Mouse (Mus musculus) neural tube, embryonic 12.5 days (tissue): ENCODE measurements around the gene Tmem255a. TPM values are rescaled to one million over a fixed set of nuclear protein-coding genes. Genes with fewer than 3 reads are reported as not detected.
"Not testable (repeated sequence)": the region's sequence is repeated elsewhere in the genome, so short reads cannot be mapped to it uniquely, and the experiment has no call there.

ENCODE experiments used
- ATAC-seq: fragments of 200-750 bp; cut with Nextera tagmentation; 2 replicates; pipeline ENCODE4 v1.8.0; 2017; ENCODE audit warnings: low read depth, mild to moderate bottlenecking, moderate TSS enrichment, moderate library complexity; ENCODE audit not compliant: low FRiP score
- H3K27ac ChIP-seq: fragments of 300-500 bp; sonication (generic); 2 replicates; pipeline ENCODE4 v1.5.1; 2016
- H3K27me3 ChIP-seq: fragments of 300-500 bp; sonication (generic); replicated peaks from 2 replicates; pipeline ENCODE4 v1.6.1; 2016; ENCODE audit warnings: mild to moderate bottlenecking
- H3K36me3 ChIP-seq: fragments of 300-500 bp; sonication (generic); 2 replicates; pipeline ENCODE4 v1.6.1; 2016; ENCODE audit warnings: mild to moderate bottlenecking
- H3K4me1 ChIP-seq: fragments of 300-500 bp; sonication (generic); 2 replicates; pipeline ENCODE4 v1.6.1; 2016
- H3K4me2 ChIP-seq: fragments of 300-500 bp; sonication (generic); replicated peaks from 2 replicates; pipeline ENCODE4 v1.6.1; 2016; ENCODE audit warnings: mild to moderate bottlenecking
- H3K4me3 ChIP-seq: fragments of 300-500 bp; sonication (generic); 2 replicates; pipeline ENCODE4 v1.5.1; 2016
- H3K9ac ChIP-seq: fragments of 300-500 bp; sonication (generic); 2 replicates; pipeline ENCODE4 v1.6.1; 2016; ENCODE audit warnings: mild to moderate bottlenecking
- H3K9me3 ChIP-seq: fragments of 300-500 bp; sonication (generic); 2 replicates; pipeline ENCODE4 v1.6.1; 2016; ENCODE audit warnings: mild to moderate bottlenecking
- WGBS: fragments of 180-500 bp; shearing (Covaris S2); methylation state at CpG from one replicate; pipeline ENCODE4 v1.1.7; 2016; 5-methylcytosine and 5-hydroxymethylcytosine counted together
- polyA plus RNA-seq: library from polyadenylated mRNA; unstranded; fragments of >200 nt; fragmentation: Nextera tagmentation; extraction: Ambion mirVana; gene quantifications from 2 replicates; pipeline ENCODE4 v1.2.1, GENCODE M21; 2016

The Tmem255a gene
- polyA plus RNA-seq, 1 experiment from 2014 or later = 32.0 TPM

GRCm38 (mm10) chrX:38201816-38202215 lies 50.4 kb downstream of the Tmem255a start:
- no peak for ATAC-seq
- Histone ChIP-seq H3K4me3 (no peak overlapping the region), H3K36me3 (no peaks in the 10 kb centered on the region), H3K27ac (no peak overlapping the region), H3K27me3 (no peaks in the 10 kb centered on the region), H3K4me1 (no peaks in the 10 kb centered on the region), H3K4me2 (no peak overlapping the region), H3K9me3 (no peaks in the 10 kb centered on the region), H3K9ac (no peak overlapping the region)
- WGBS = 76% methylated on average over 2 of the region's 2 CpGs

DNA sequence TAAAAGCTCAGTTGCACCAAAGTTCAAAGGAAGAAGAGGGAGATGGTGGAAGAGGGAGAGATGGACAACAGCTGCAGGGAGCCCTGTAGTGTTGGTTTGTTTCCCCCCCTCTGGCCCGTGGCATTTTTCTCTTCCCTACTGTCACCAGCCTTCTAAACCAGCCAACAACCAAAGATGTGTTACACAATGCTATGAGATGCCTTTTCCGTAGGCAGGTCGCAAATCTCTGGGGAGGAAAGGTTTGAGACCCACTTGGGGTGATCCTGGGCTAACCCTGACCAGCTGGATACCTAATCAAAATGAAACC lies 61.8 kb downstream of the Tmem255a start:
- Histone ChIP-seq H3K9ac (peak overlapping the region; percentile 76), H3K27ac (no peak overlapping the region), H3K4me2 (peak overlapping the region; percentile 63), H3K27me3 (no peaks in the 10 kb centered on the region), H3K4me3 (peak overlapping the region; percentile 63), H3K9me3 (no peaks in the 10 kb centered on the region), H3K36me3 (no peaks in the 10 kb centered on the region), H3K4me1 (0 out of 2 replicates have a peak, but pooled peaks cover 5% of the 10 kb centered on the region)
- peak; percentile 19; the same call in 1 of the 2 replicates for ATAC-seq
- WGBS = 10% methylated on average over 3 of the region's 3 CpGs

DNA sequence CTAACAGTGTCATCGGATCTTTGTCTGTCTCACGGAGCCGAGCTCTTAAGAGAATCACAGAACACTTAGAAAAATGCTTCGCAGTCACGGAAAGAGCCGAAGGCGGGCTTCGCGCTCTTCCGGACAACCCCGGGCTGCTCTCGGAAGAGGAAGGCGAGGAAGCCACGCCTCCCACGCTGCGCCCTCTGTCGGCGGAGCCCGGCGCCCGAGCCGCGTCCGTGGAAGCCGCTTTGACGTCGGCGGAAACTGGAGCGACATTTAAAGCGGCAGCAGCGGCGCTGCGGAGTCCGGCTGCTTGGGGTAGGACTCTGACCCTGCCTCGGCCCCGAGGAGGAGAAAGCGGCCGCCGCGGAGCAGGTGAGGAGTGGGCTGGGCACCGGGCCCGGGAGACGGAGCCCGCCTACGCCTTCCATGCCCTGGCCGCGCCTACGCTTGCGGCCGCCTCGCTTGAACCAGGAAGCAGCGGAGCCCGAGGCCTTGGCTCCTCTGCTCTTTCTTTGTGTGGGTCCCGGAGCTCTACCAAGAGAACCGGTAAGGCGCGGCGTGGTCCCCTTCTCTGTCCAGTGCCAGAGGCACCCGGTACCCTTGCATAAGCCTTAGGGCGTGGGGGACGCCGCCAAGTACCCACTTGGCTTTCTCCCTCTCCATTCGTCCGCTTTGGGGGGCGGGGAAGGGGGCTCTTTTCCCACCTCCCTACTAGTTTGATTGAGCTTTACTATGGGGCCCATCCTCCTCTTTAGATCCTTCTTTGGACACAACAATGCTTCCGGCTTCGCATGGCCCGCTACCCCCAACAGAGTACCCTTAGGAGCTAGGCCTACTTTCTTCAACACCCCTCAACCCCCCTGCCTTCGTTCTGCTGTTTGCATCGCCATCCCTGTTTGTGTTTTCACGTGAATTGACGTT lies 62.4 kb downstream of the Tmem255a start, which contains the start of gene Zbtb33:
TSS of gene Zbtb33 (plus strand) at position 242 of the 906 bp plus-strand sequence.
- WGBS = 17% methylated on average over 72 of the region's 72 CpGs
- Histone ChIP-seq H3K4me2 (peak within 1 kb of the TSS; percentile 63), H3K27ac (peak within 1 kb of the TSS; percentile 57; the same call in 1 of the 2 replicates), H3K9ac (peak within 1 kb of the TSS; percentile 76), H3K27me3 (no peaks in the 10 kb centered on the region), H3K36me3 (no peaks in the 10 kb centered on the region), H3K4me1 (0 out of 2 replicates have a peak, but pooled peaks cover 5% of the 10 kb centered on the region), H3K4me3 (peak within 1 kb of the TSS; percentile 63), H3K9me3 (no peaks in the 10 kb centered on the region)
- peak; percentile 93 for ATAC-seq

DNA sequence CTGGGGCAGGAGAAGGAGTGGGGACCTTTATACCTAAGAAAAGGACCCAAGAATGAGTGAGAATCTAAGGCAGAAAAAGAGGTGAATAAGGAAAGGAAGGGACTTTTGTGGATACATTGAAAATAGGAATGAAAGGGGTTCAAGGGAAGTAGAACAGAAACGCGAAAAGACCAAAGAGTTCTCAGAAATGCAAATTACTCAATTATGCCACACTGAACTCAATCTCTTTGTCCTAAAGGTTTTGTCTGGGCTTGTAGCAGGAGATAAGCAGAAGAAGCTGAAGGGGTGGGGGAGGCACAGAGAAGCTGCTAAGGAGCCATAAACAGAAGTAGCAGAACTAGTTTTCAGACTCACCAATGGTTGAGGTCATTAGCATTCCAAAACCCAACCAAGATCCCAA lies 66.7 kb downstream of the Tmem255a start:
- Histone ChIP-seq H3K27me3 (no peaks in the 10 kb centered on the region), H3K4me2 (no peak overlapping the region), H3K9me3 (no peaks in the 10 kb centered on the region), H3K27ac (no peak overlapping the region), H3K9ac (no peak overlapping the region), H3K4me1 (no peaks in the 10 kb centered on the region), H3K36me3 (no peaks in the 10 kb centered on the region), H3K4me3 (no peak overlapping the region)
- ATAC-seq = no peak
- WGBS = 40% methylated on average over 2 of the region's 2 CpGs

- peaks cover 4% of the 10 kb centered on the region for H3K9me3 ChIP-seq
- peak; percentile 41 for ATAC-seq
- H3K36me3 ChIP-seq = no peaks in the 10 kb centered on the region
- H3K4me2 ChIP-seq = peak overlapping the region; percentile 66
- no peaks in the 10 kb centered on the region for H3K27me3 ChIP-seq
- no peaks in the 10 kb centered on the region for H3K4me1 ChIP-seq
- H3K9ac ChIP-seq = no peak overlapping the region
- WGBS = 16% methylated on average over 13 of the region's 15 CpGs
- H3K27ac ChIP-seq = no peak overlapping the region
- H3K4me3 ChIP-seq = no peak overlapping the region
These were observed 70.5 kb downstream of the Tmem255a start for GRCm38 (mm10) chrX:38181608-38182258.

DNA sequence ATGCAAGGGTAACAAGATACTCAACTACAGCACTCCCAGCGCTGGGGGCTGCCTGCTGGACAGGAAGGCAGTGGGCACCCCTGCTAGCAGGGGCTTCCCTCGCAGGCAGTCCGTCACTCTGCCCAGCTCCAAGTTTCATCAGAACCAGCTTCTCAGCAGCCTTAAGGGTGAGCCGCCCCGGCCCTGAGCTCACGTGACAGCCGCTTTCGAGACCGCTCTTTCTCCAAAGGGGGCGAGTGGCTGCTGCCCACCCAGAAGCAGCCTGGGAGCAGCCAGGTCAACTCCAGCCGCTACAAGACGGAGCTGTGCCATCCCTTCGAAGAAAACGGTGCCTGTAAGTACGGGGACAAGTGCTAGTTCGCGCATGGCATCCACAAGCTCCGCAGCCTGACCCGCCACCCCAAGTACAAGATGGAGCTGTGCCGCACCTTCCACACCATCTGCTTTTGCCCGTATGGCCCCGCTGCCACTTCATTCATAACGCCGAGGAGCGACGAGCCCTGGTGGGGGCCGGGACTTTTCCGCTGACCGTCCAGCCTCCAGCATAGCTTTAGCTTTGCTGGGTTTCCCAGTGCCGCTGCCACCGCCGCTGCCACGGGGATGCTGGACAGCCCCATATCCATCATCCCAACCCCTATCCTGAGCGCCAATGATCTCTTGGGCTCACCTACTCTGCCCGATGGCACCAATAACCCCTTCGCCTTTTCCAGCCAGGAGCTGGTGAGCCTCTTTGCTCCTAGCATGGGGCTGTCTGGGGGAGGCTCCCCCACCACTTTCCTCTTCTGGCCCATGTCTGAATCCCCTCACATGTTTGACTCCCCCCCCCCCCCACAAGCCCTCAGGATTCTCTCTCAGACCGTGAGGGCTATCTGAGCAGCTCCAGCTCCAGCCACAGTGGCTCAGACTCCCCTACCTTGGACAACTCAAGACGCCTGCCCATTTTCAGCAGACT lies 71.3 kb downstream of the Tmem255a start:
- Histone ChIP-seq H3K27ac (no peak overlapping the region), H3K4me3 (peak overlapping the region; percentile 36), H3K27me3 (no peaks in the 10 kb centered on the region), H3K4me2 (peak overlapping the region; percentile 66), H3K4me1 (no peaks in the 10 kb centered on the region), H3K9me3 (peaks cover 4% of the 10 kb centered on the region), H3K9ac (peak overlapping the region; percentile 26; the same call in 1 of the 2 replicates), H3K36me3 (no peaks in the 10 kb centered on the region)
- peak; percentile 74 for ATAC-seq
- WGBS = 20% methylated on average over 38 of the region's 38 CpGs

GRCm38 (mm10) chrX:38179891-38180310 lies 72.3 kb downstream of the Tmem255a start:
- H3K27ac ChIP-seq, H3K27me3 ChIP-seq, H3K9me3 ChIP-seq, H3K36me3 ChIP-seq, H3K4me1 ChIP-seq, H3K9ac ChIP-seq: not testable (repeated sequence)
- Histone ChIP-seq H3K4me3 (peak overlapping the region; percentile 4), H3K4me2 (peak overlapping the region; percentile 23)
- 27% methylated on average over 19 of the region's 19 CpGs for WGBS
- ATAC-seq = peak; percentile 77

DNA sequence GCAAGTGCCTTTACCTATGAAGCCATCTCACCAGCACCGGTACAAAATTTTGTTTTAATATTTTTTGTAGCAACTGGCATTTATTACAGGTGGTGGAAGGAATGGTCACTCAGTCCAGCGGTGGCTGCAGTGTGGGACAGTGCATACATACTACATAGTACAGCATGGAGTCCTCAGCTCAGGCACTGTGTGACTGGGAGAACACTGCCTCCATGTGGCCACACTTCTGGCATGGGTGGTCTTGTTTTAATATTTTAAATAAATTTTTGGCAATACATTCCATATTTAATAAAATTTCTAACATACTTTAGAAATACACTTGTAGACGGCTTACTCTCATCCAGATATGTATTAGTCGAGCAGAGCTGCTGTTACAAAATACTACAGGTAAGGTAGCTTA lies 85.6 kb downstream of the Tmem255a start:
- H3K27me3 ChIP-seq = no peaks in the 10 kb centered on the region
- no peaks in the 10 kb centered on the region for H3K36me3 ChIP-seq
- no peaks in the 10 kb centered on the region for H3K4me1 ChIP-seq
- no peak overlapping the region for H3K4me3 ChIP-seq
- H3K4me2 ChIP-seq = no peak overlapping the region
- H3K9ac ChIP-seq = no peak overlapping the region
- 79% methylated on average over 4 of the region's 4 CpGs for WGBS
- ATAC-seq = no peak
- no peaks in the 10 kb centered on the region for H3K9me3 ChIP-seq
- H3K27ac ChIP-seq = no peak overlapping the region

- no peaks in the 10 kb centered on the region for H3K9me3 ChIP-seq
- no peaks in the 10 kb centered on the region for H3K4me1 ChIP-seq
- H3K4me3 ChIP-seq = no peak overlapping the region
- no peak for ATAC-seq
- no peak overlapping the region for H3K27ac ChIP-seq
- no peaks in the 10 kb centered on the region for H3K27me3 ChIP-seq
- 84% methylated on average over 9 of the region's 9 CpGs for WGBS
- no peak overlapping the region for H3K4me2 ChIP-seq
- H3K36me3 ChIP-seq = no peaks in the 10 kb centered on the region
- no peak overlapping the region for H3K9ac ChIP-seq
These were observed 86.2 kb downstream of the Tmem255a start for GRCm38 (mm10) chrX:38166064-38166463.

DNA sequence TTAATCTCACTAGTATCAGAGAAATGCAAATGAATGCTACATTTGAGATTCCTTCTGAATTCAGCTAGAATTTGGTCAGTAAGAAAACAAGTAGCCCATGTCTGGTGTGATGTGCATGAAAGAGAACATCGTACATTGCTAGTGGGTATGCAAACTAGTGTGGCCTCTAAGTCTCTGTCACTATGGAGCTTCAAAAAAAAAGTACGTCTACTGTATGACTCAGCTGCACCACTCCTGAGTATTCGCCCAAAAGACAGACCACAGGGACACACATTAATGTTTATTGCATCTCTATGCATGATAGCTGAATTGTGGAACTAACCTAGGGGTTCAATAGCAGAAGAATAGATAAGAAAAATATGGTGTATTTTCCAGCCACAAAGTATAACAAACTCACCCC lies 86.9 kb downstream of the Tmem255a start:
- H3K4me2 ChIP-seq = no peak overlapping the region
- H3K36me3 ChIP-seq = no peaks in the 10 kb centered on the region
- no peak overlapping the region for H3K27ac ChIP-seq
- no peaks in the 10 kb centered on the region for H3K9me3 ChIP-seq
- H3K27me3 ChIP-seq = no peaks in the 10 kb centered on the region
- no peak overlapping the region for H3K4me3 ChIP-seq
- no peaks in the 10 kb centered on the region for H3K4me1 ChIP-seq
- no peak overlapping the region for H3K9ac ChIP-seq
- no peak for ATAC-seq
- 84% methylated on average over 3 of the region's 3 CpGs for whole genome bisulfite sequencing

GRCm38 (mm10) chrX:38159097-38159496 lies 93.1 kb downstream of the Tmem255a start:
- no peak for ATAC-seq
- H3K27ac ChIP-seq = no peak overlapping the region
- no peaks in the 10 kb centered on the region for H3K4me1 ChIP-seq
- no peaks in the 10 kb centered on the region for H3K27me3 ChIP-seq
- no peaks in the 10 kb centered on the region for H3K36me3 ChIP-seq
- 67% methylated on average over 1 of the region's 1 CpGs for WGBS
- no peaks in the 10 kb centered on the region for H3K9me3 ChIP-seq
- no peak overlapping the region for H3K9ac ChIP-seq
- H3K4me2 ChIP-seq = no peak overlapping the region
- H3K4me3 ChIP-seq = no peak overlapping the region
